Mouse (Mus musculus) neural tube, embryonic 14.5 days (tissue): ENCODE measurements around the gene Gm20388. TPM values are rescaled to one million over a fixed set of nuclear protein-coding genes. Genes with fewer than 3 reads are reported as not detected.

Experiments
- ATAC-seq: fragments of 200-750 bp; cut with Nextera tagmentation; 2 replicates; pipeline ENCODE4 v1.8.0; 2017; ENCODE audit warnings: low read depth, mild to moderate bottlenecking, moderate TSS enrichment, moderate library complexity
- H3K27ac ChIP-seq: fragments of 300-500 bp; sonication (generic); 2 replicates; pipeline ENCODE4 v1.5.1; 2014; ENCODE audit warnings: low read depth, mild to moderate bottlenecking, control low read depth, low read length, moderate library complexity, mixed read lengths
- H3K27me3 ChIP-seq: fragments of 300-500 bp; sonication (generic); 2 replicates; pipeline ENCODE4 v1.6.1; 2014; ENCODE audit warnings: low read length; ENCODE audit not compliant: control insufficient read depth, insufficient read depth
- H3K36me3 ChIP-seq: fragments of 300-500 bp; sonication (generic); 2 replicates; pipeline ENCODE4 v1.6.1; 2014; ENCODE audit warnings: low read length, mixed read lengths; ENCODE audit not compliant: control insufficient read depth, insufficient read depth
- H3K4me1 ChIP-seq: fragments of 300-500 bp; sonication (generic); 2 replicates; pipeline ENCODE4 v1.6.1; 2014; ENCODE audit warnings: low read length; ENCODE audit not compliant: control insufficient read depth, insufficient read depth
- H3K4me2 ChIP-seq: fragments of 300-500 bp; sonication (generic); 2 replicates; pipeline ENCODE4 v1.6.1; 2014; ENCODE audit warnings: mild to moderate bottlenecking, low read depth, low read length, control low read depth
- H3K4me3 ChIP-seq: fragments of 300-500 bp; sonication (generic); 2 replicates; pipeline ENCODE4 v1.5.1; 2014; ENCODE audit warnings: low read depth, low read length, control low read depth, mixed read lengths
- H3K9ac ChIP-seq: fragments of 300-500 bp; sonication (generic); replicated peaks from 2 replicates; pipeline ENCODE4 v1.6.1; 2014; ENCODE audit warnings: low read depth, mild to moderate bottlenecking, control low read depth, low read length, mixed read lengths
- H3K9me3 ChIP-seq: fragments of 300-500 bp; sonication (generic); 2 replicates; pipeline ENCODE4 v1.6.1; 2016; ENCODE audit warnings: low read length; ENCODE audit not compliant: control insufficient read depth
- WGBS: fragments of 180-500 bp; shearing (Covaris S2); extraction: QIAGEN DNeasy Blood & Tissue Kit; methylation state at CpG from one replicate; pipeline ENCODE4 v1.1.7; 2014; 5-methylcytosine and 5-hydroxymethylcytosine counted together
- polyA plus RNA-seq: library from polyadenylated mRNA; unstranded; fragments of >200 nt; fragmentation: Nextera tagmentation; extraction: Ambion mirVana; gene quantifications from 2 replicates; pipeline ENCODE4 v1.2.1, GENCODE M21; 2014

Gm20388 gene
- polyA plus RNA-seq, 1 experiment from 2014 or later: 10.3 TPM

GRCm38 (mm10) chr8:122682820-122683219 is 2772.2 kb downstream of the Gm20388 start:
- Histone ChIP-seq H3K27ac (no peak overlapping the region), H3K27me3 (peaks cover 4% of the 10 kb centered on the region; the same call in 1 of the 2 replicates), H3K4me3 (no peak overlapping the region), H3K4me2 (no peak overlapping the region), H3K36me3 (no peaks in the 10 kb centered on the region), H3K9me3 (no peaks in the 10 kb centered on the region), H3K9ac (no peak overlapping the region), H3K4me1 (peaks cover 18% of the 10 kb centered on the region)
- 93% methylated on average over 11 of the region's 11 CpGs for WGBS
- ATAC-seq: no peak

DNA sequence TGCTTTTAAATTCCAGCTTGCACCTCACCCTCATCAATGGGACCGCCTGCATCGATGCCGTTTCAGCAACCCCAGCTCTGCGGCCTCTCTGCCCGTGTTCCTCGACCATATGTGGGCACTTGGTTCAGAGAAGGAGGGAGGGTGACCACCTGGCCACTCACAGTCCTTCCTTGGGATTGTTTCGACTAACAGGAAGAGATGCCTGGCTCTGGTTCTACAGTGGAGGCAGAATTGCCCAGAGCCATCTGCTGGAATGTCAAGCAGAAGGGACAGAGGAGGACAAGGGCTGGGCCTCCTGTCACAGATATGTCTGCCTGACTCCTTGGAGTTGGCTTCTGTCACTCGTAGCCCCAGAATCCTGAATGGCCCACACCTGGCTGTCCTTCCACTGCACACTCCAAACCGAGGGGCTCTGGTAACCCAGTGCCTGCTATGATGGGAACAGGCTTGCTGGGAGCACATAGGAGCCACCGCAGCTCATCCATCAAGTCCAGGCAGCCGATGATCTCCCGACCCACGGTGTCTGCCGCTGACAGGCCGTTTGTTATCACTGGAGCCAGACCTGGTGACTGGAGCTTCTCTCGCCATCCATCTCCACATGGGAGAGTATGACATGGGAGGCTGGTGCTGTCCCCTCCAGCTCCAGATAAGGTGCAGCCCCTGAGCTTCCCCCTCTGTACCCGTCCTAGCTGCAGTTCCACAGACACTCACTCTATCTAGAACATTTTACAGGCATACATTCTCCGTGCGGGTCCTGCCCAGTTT is 2774.6 kb downstream of the Gm20388 start:
- WGBS: 72% methylated on average over 19 of the region's 19 CpGs
- Histone ChIP-seq H3K36me3 (no peaks in the 10 kb centered on the region), H3K9ac (no peak overlapping the region), H3K9me3 (no peaks in the 10 kb centered on the region), H3K27me3 (no peaks in the 10 kb centered on the region), H3K27ac (no peak overlapping the region), H3K4me2 (no peak overlapping the region), H3K4me1 (peaks cover 5% of the 10 kb centered on the region; the same call in 1 of the 2 replicates), H3K4me3 (no peak overlapping the region)
- ATAC-seq: no peak

- H3K36me3 ChIP-seq: no peaks in the 10 kb centered on the region
- H3K9me3 ChIP-seq: no peaks in the 10 kb centered on the region
- H3K27ac ChIP-seq: no peak overlapping the region
- no peak overlapping the region for H3K4me2 ChIP-seq
- no peak overlapping the region for H3K9ac ChIP-seq
- no peak overlapping the region for H3K4me3 ChIP-seq
- 57% methylated on average over 9 of the region's 9 CpGs for WGBS
- H3K4me1 ChIP-seq: 0 out of 2 replicates have a peak, but pooled peaks cover 2% of the 10 kb centered on the region
- no peak for ATAC-seq
- no peaks in the 10 kb centered on the region for H3K27me3 ChIP-seq
Measured at GRCm38 (mm10) chr8:122686879-122687278, 2776.2 kb downstream of the Gm20388 start.

GRCm38 (mm10) chr8:122689315-122689714 is 2778.7 kb downstream of the Gm20388 start:
- Histone ChIP-seq H3K27ac (no peak overlapping the region), H3K9ac (no peak overlapping the region), H3K9me3 (no peaks in the 10 kb centered on the region), H3K4me1 (0 out of 2 replicates have a peak, but pooled peaks cover 2% of the 10 kb centered on the region), H3K27me3 (no peaks in the 10 kb centered on the region), H3K4me2 (no peak overlapping the region), H3K4me3 (no peak overlapping the region), H3K36me3 (no peaks in the 10 kb centered on the region)
- no peak for ATAC-seq
- WGBS: 83% methylated on average over 1 of the region's 1 CpGs

- WGBS: 61% methylated on average over 6 of the region's 6 CpGs
- H3K4me3 ChIP-seq: no peak overlapping the region
- no peaks in the 10 kb centered on the region for H3K36me3 ChIP-seq
- H3K4me2 ChIP-seq: no peak overlapping the region
- no peaks in the 10 kb centered on the region for H3K9me3 ChIP-seq
- H3K4me1 ChIP-seq: 0 out of 2 replicates have a peak, but pooled peaks cover 2% of the 10 kb centered on the region
- H3K27me3 ChIP-seq: no peaks in the 10 kb centered on the region
- peak; percentile 68; the same call in 1 of the 2 replicates for ATAC-seq
- H3K9ac ChIP-seq: no peak overlapping the region
- no peak overlapping the region for H3K27ac ChIP-seq
Measured at GRCm38 (mm10) chr8:122691018-122691417, 2780.4 kb downstream of the Gm20388 start.

- no peaks in the 10 kb centered on the region for H3K36me3 ChIP-seq
- no peak overlapping the region for H3K27ac ChIP-seq
- H3K27me3 ChIP-seq: no peaks in the 10 kb centered on the region
- H3K4me2 ChIP-seq: no peak overlapping the region
- H3K4me3 ChIP-seq: no peak overlapping the region
- ATAC-seq: no peak
- H3K9me3 ChIP-seq: no peaks in the 10 kb centered on the region
- no peak overlapping the region for H3K9ac ChIP-seq
- 81% methylated on average over 8 of the region's 8 CpGs for WGBS
- no peaks in the 10 kb centered on the region for H3K4me1 ChIP-seq
Measured at GRCm38 (mm10) chr8:122692152-122692551, 2781.5 kb downstream of the Gm20388 start.

DNA sequence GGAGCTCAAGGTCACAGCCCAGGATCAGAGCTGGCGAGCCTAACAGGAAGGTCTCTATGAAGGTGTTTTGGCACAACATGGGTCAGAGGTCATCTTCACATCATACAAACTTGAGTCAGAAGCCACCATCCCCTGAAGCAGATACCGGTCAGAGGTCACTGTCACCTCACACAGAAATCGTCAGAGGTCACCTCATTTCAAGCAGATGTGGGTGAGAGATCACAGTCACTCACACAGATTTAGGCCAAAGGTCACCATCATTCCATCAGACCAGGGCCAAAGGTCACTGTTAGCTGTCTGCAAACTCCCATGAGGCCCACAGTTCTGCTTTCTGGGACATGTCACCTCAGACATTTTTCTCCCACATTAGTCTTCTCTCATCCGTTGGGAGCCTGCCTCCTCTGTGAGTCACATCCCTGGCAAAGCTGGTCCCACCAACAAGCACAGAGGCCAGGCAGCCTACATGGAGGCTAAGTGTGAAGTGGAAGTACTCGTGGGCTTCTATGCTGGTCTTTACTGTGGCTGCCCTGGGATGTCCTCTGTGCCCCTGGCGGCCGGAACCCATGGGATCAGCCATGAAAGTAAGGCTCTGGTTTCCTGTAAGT is 2784.9 kb downstream of the Gm20388 start:
- WGBS: 70% methylated on average over 7 of the region's 7 CpGs
- Histone ChIP-seq H3K27ac (no peak overlapping the region), H3K36me3 (no peaks in the 10 kb centered on the region), H3K9me3 (no peaks in the 10 kb centered on the region), H3K4me3 (no peak overlapping the region), H3K4me1 (no peaks in the 10 kb centered on the region), H3K27me3 (no peaks in the 10 kb centered on the region), H3K9ac (no peak overlapping the region), H3K4me2 (no peak overlapping the region)
- ATAC-seq: no peak

DNA sequence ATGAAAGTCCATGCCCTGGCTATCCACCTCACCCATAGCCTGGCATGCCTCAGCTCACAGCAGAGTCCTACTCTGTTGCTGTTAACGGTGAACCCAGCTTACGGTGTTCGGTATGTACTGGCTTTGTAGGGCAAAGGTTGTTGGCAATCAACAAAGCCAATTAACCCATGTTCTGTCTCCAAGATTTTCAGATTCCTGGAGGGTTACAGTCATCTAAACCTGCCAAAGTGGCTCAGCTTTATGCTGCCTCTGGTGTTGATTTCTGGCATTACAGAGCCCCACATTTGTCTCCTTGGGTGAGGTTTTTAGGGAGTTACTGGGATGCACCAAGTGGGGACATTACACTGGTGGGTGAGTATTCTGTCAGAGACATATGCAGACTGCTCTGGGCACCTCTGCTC is 2786.5 kb downstream of the Gm20388 start:
- 83% methylated on average over 3 of the region's 3 CpGs for WGBS
- no peak for ATAC-seq
- no peak overlapping the region for H3K9ac ChIP-seq

DNA sequence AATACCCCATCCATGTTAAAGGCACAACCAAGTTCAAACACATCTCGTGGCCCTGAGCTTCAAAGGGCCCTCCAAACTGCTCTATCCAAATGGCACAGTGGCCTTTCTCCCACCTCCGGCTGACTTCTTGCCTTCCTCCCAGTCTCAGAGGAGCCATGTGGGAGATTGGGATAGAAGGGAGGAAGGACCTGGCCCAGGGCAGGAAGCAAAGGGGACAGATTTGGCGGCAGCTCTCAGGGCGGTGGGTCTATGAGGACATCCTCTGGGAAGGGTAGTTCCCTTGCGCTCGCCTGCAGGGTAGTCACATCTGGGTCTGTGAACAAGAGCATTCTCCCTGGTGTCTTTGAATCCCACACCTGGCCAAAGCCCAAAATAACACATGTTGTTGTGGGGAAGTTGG is 2786.9 kb downstream of the Gm20388 start:
- 83% methylated on average over 6 of the region's 6 CpGs for WGBS
- Histone ChIP-seq H3K27me3 (no peaks in the 10 kb centered on the region), H3K36me3 (no peaks in the 10 kb centered on the region), H3K27ac (no peak overlapping the region), H3K4me1 (no peaks in the 10 kb centered on the region), H3K9me3 (no peaks in the 10 kb centered on the region), H3K9ac (no peak overlapping the region), H3K4me3 (no peak overlapping the region), H3K4me2 (no peak overlapping the region)
- ATAC-seq: no peak

More for the DNA sequence above, 2786.5 kb downstream of the Gm20388 start:
- H3K27me3 ChIP-seq: no peaks in the 10 kb centered on the region
- no peaks in the 10 kb centered on the region for H3K9me3 ChIP-seq
- no peaks in the 10 kb centered on the region for H3K4me1 ChIP-seq
- H3K4me3 ChIP-seq: no peak overlapping the region
- H3K4me2 ChIP-seq: no peak overlapping the region
- H3K36me3 ChIP-seq: no peaks in the 10 kb centered on the region
- no peak overlapping the region for H3K27ac ChIP-seq
